Mouse (Mus musculus): ENCODE results near the gene Dlx1.

- TF ChIP-seq POLR2A (IDR thresholded peaks at IDR 0.05; ENCODE audit: borderline replicate concordance, insufficient read depth, low read length) (no peak), CTCF (IDR thresholded peaks at IDR 0.05; ENCODE audit: borderline replicate concordance, insufficient read depth, low read depth, low read length) (no peak)
Measured at GRCm38 (mm10) chr2:71530391-71531123, 2.6 kb downstream of the Dlx1 start.
